Mouse (Mus musculus) liver, embryonic 11.5 days (tissue): ENCODE measurements around the gene Hist1h1c. TPM values are rescaled to one million over a fixed set of nuclear protein-coding genes. Genes with fewer than 3 reads are reported as not detected.
"Not testable (repeated sequence)": the region's sequence is repeated elsewhere in the genome, so short reads cannot be mapped to it uniquely, and the experiment has no call there.

ENCODE experiments used
- ATAC-seq: fragments of 200-750 bp; cut with Nextera tagmentation; replicated peaks from 2 replicates; pipeline ENCODE4 v1.8.0; 2017; ENCODE audit warnings: moderate number of reproducible peaks, mild to moderate bottlenecking, moderate TSS enrichment, moderate library complexity; ENCODE audit not compliant: low FRiP score
- DNase-seq: peaks from one replicate; pipeline ENCODE4 v3.0.0-alpha.2; 2017; ENCODE audit warnings: low spot score
- H3K27ac ChIP-seq: fragments of 300-500 bp; sonication (generic); 2 replicates; pipeline ENCODE4 v1.5.1; 2014; ENCODE audit warnings: mild to moderate bottlenecking, low read depth, low read length, control low read depth
- H3K27me3 ChIP-seq: fragments of 300-500 bp; sonication (generic); replicated peaks from 2 replicates; pipeline ENCODE4 v1.6.1; 2014; ENCODE audit warnings: low read length, mixed read lengths; ENCODE audit not compliant: control insufficient read depth, insufficient read depth
- H3K36me3 ChIP-seq: fragments of 300-500 bp; sonication (generic); 2 replicates; pipeline ENCODE4 v1.6.1; 2014; ENCODE audit warnings: mild to moderate bottlenecking, low read length, moderate library complexity, mixed read lengths; ENCODE audit not compliant: control insufficient read depth, insufficient read depth
- H3K4me1 ChIP-seq: fragments of 300-500 bp; sonication (generic); replicated peaks from 2 replicates; pipeline ENCODE4 v1.6.1; 2014; ENCODE audit warnings: low read length, mixed read lengths; ENCODE audit not compliant: control insufficient read depth, insufficient read depth
- H3K4me2 ChIP-seq: fragments of 300-500 bp; sonication (generic); 2 replicates; pipeline ENCODE4 v1.6.1; 2014; ENCODE audit warnings: mild to moderate bottlenecking, control low read depth, moderate library complexity
- H3K4me3 ChIP-seq: fragments of 300-500 bp; sonication (generic); 2 replicates; pipeline ENCODE4 v1.5.1; 2014; ENCODE audit warnings: low read depth, low read length, control low read depth
- H3K9ac ChIP-seq: fragments of 300-500 bp; sonication (generic); 2 replicates; pipeline ENCODE4 v1.6.1; 2014; ENCODE audit warnings: low read depth, low read length, control low read depth
- H3K9me3 ChIP-seq: fragments of 300-500 bp; sonication (generic); 2 replicates; pipeline ENCODE4 v1.6.1; 2016; ENCODE audit warnings: low read length, inconsistent platforms, mixed read lengths; ENCODE audit not compliant: control insufficient read depth
- WGBS: fragments of 180-500 bp; shearing (Covaris S2); extraction: QIAGEN DNeasy Blood & Tissue Kit; methylation state at CpG from one replicate; pipeline ENCODE4 v1.1.7; 2014; 5-methylcytosine and 5-hydroxymethylcytosine counted together
- polyA plus RNA-seq: library from polyadenylated mRNA; unstranded; fragments of >200 nt; fragmentation: Nextera tagmentation; extraction: Ambion mirVana; gene quantifications from 2 replicates; pipeline ENCODE4 v1.2.1, GENCODE M21; 2014

Hist1h1c gene
- polyA plus RNA-seq, 1 experiment from 2014 or later: 24.2 TPM

DNA sequence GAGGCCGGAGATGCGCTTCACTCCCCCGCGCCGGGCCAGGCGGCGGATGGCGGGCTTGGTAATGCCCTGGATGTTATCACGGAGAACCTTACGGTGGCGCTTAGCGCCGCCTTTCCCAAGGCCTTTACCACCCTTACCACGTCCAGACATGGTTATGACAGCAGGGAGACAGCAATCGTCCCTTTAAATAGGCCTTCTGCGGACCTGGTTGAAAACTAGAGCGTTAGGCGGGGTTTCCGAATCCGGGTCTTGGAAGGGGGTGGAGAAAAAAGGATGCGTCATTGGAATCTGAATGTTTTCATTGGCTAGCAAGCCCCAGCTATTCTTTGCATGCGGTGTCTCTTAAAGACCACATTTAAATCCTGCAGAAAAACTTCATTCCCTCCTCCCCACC, 40.3 kb upstream of the Hist1h1c start, which contains the start of gene Hist1h4c:
Hist1h4c (minus strand) TSS at position 155 of the 394 bp plus-strand sequence.
- H3K27me3 ChIP-seq: no peaks in the 10 kb centered on the region
- H3K9me3 ChIP-seq: no peaks in the 10 kb centered on the region
- peak within 1 kb of the TSS; percentile 42 for H3K4me3 ChIP-seq
- WGBS: under 1% methylated on average over 20 of the region's 22 CpGs
- peak within 1 kb of the TSS; percentile 73 for H3K9ac ChIP-seq
- no peaks in the 10 kb centered on the region for H3K36me3 ChIP-seq
- H3K4me2 ChIP-seq: peak within 1 kb of the TSS; percentile 59
- DNase-seq (peak; percentile 99), ATAC-seq (peak; percentile 93)
- H3K4me1 ChIP-seq: peaks cover 16% of the 10 kb centered on the region
- peak within 1 kb of the TSS; percentile 99 for H3K27ac ChIP-seq

DNA sequence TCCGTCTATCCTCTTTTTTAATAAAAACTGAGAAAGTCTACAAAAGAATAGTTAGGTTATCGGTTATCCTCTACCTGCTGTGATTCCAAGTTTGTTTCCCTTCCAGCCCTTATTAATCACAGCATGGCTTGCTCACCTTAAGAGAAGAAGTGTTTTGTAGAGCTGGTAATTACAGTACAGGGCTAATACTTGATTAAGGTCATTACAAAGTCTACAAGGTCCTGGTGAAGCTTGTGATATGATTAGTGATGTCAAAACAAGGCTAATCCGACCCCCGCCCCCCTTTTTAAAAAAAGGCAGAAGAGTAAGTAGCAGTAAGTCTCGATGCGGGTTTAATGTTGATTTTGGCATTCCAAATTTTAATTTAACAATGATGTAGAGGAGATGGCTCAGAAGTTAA, 39.6 kb upstream of the Hist1h1c start:
- Histone ChIP-seq H3K9me3 (no peaks in the 10 kb centered on the region), H3K27ac (peak overlapping the region; percentile 78), H3K4me3 (no peak overlapping the region), H3K4me1 (peaks cover 16% of the 10 kb centered on the region), H3K9ac (peak overlapping the region; percentile 27; the same call in 1 of the 2 replicates), H3K4me2 (peak overlapping the region; percentile 35), H3K36me3 (no peaks in the 10 kb centered on the region), H3K27me3 (no peaks in the 10 kb centered on the region)
- WGBS: 76% methylated on average over 6 of the region's 6 CpGs
- DNase-seq: no peak
- no peak for ATAC-seq

DNA sequence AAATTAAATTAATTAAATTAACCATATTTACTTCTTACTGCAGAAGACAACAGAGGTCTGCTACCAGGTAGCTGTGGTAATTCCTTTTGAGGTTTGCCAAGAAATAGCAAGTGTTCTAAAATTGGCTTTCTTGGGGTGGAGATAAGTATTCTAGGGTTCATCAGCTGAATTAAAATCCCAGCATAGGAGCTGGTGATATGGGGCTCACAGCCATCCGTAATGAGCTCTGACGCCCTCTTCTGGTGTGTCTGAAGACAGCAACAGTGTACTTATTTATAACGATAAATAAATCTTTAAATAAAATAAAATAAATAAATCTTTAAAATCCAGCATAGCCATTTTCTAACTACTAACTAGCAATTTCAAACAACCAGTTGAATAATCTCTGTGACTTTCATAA, 38.8 kb upstream of the Hist1h1c start:
- H3K4me3 ChIP-seq: no peak overlapping the region
- DNase-seq (no peak), ATAC-seq (no peak)
- 69% methylated on average over 3 of the region's 3 CpGs for WGBS
- H3K36me3 ChIP-seq: no peaks in the 10 kb centered on the region
- H3K4me2 ChIP-seq: no peak overlapping the region
- no peak overlapping the region for H3K9ac ChIP-seq
- peaks cover 16% of the 10 kb centered on the region for H3K4me1 ChIP-seq
- H3K27ac ChIP-seq: no peak overlapping the region
- H3K9me3 ChIP-seq: no peaks in the 10 kb centered on the region
- H3K27me3 ChIP-seq: no peaks in the 10 kb centered on the region

DNA sequence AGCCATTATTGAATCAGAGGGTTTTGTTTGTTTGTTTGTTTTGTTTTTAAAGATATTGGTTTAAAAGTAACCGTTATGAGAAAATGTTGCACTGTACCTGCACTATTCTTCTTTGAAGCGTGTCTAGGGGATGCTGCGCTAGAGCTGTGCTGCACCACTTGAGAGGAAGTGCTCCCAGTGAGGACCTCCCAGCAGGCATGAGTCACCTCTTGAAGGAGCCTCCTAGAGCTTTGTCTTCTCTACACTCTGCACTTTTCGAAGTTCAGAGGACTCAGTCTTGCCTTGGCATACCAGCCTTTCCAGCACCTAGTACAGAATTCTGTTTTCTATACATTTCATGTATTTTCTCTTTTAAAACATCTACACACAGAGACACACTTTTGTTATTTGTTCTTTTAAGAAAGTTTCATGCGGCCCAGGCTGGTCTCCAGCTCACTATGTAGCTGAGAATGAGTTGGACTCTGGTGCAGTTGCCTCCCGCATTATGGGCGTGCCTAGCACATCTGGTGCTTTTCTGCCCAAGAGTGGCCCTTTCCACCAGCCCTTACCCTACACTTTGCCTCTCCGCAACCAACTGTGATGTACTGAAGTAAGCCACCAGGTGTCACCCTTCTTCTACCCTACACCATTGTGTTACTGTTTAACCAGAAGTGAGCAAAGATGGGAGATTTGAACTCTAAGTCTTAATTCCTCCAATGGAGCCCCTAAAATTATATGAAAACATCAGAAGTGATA, 37.7 kb upstream of the Hist1h1c start:
- H3K4me2 ChIP-seq: 0 out of 2 replicates have a peak overlapping the region, but pooled peaks have one; percentile 4
- 0 out of 2 replicates have a peak overlapping the region, but pooled peaks have one; percentile 3 for H3K27ac ChIP-seq
- WGBS: 22% methylated on average over 8 of the region's 8 CpGs

DNA sequence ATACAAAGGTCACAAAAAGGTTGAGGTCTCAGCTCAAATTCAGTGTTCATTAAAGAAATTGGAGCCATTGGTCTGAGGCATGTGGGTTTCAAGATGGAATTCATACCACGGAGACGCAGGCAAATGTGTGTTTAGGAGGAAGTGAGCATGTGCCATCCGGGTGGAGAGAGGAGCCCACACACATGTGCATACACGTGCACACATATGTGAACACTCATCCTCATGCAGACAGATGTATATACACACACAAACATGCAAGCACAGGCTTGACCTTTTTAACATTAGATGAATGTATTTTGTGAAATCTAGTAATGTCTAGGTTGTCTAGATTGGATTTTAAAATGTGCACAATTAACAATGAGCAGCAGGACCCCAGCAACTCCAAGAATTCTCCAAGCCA, 36.4 kb upstream of the Hist1h1c start:
- Histone ChIP-seq H3K27ac (no peak overlapping the region), H3K36me3 (no peaks in the 10 kb centered on the region), H3K9ac (no peak overlapping the region), H3K4me3 (no peak overlapping the region), H3K27me3 (no peaks in the 10 kb centered on the region), H3K9me3 (no peaks in the 10 kb centered on the region), H3K4me2 (no peak overlapping the region), H3K4me1 (peaks cover 11% of the 10 kb centered on the region)
- 61% methylated on average over 4 of the region's 4 CpGs for WGBS
- no peak for DNase-seq
- no peak for ATAC-seq

More for the DNA sequence above, 37.7 kb upstream of the Hist1h1c start:
- H3K9me3 ChIP-seq: no peaks in the 10 kb centered on the region
- peak; percentile 47; the same call in 1 of the 2 replicates for ATAC-seq
- no peaks in the 10 kb centered on the region for H3K27me3 ChIP-seq
- H3K36me3 ChIP-seq: no peaks in the 10 kb centered on the region
- no peak overlapping the region for H3K4me3 ChIP-seq
- peak; percentile 61 for DNase-seq
- H3K4me1 ChIP-seq: peaks cover 12% of the 10 kb centered on the region
- H3K9ac ChIP-seq: peak overlapping the region; percentile 46

DNA sequence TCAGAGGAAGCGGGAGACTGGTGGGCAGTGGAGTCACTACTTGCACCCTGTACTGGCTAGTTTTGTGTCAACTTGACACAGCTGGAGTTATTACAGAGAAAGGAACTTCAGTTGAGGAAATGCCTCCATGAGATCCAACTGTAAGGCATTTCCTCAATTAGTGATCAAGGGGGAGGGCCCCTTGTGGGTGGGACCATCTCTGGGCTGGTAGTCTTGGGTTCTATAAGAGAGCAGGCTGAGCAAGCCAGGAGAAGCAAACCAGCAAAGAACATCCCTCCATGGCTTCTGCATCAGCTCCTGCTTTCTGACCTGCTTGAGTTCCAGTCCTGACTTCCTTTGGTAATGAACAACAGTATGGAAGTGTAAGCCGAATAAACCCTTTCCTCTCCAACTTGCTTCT, 35.8 kb upstream of the Hist1h1c start:
- H3K27me3 ChIP-seq, H3K9me3 ChIP-seq, H3K4me2 ChIP-seq, H3K9ac ChIP-seq, ATAC-seq, H3K4me3 ChIP-seq, H3K36me3 ChIP-seq, H3K27ac ChIP-seq, DNase-seq: not testable (repeated sequence)
- WGBS: 90% methylated on average over 2 of the region's 2 CpGs
- peaks cover 11% of the 10 kb centered on the region for H3K4me1 ChIP-seq

DNA sequence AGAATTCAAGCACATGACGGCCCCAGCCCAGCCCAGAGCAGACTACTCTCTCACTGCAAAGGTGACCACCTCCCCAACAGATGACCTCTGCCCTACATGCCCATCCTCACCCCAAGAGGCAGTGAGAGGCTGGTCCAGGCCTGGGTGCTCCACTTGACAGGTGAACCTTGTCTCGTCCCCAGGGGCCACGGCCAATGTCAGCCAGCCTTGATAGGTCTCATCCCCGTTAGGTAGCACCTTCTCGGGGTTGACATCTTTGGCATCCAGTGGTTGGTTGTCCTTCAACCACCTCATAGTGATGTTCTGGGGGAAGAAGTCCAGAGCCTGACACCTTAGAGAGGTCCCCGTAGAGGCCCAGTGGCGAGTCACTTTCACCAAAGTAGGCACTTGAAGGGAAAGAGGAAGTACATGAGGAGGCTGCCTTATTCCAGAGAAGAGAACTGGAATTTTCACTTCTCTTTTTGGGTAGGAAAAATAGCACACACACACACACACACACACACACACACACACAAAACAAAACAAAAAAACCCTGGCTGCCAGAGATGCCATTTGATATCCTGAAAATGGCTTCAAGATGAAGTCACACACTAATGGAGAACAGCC, 32.8 kb upstream of the Hist1h1c start:
- DNase-seq: peak; percentile 27
- no peaks in the 10 kb centered on the region for H3K9me3 ChIP-seq
- ATAC-seq: no peak
- no peak overlapping the region for H3K4me3 ChIP-seq
- no peak overlapping the region for H3K4me2 ChIP-seq
- no peak overlapping the region for H3K9ac ChIP-seq
- H3K36me3 ChIP-seq: no peaks in the 10 kb centered on the region
- 81% methylated on average over 7 of the region's 7 CpGs for WGBS
- 0 out of 2 replicates have a peak, but pooled peaks cover 4% of the 10 kb centered on the region for H3K27me3 ChIP-seq
- H3K27ac ChIP-seq: no peak overlapping the region
- peaks cover 8% of the 10 kb centered on the region for H3K4me1 ChIP-seq

DNA sequence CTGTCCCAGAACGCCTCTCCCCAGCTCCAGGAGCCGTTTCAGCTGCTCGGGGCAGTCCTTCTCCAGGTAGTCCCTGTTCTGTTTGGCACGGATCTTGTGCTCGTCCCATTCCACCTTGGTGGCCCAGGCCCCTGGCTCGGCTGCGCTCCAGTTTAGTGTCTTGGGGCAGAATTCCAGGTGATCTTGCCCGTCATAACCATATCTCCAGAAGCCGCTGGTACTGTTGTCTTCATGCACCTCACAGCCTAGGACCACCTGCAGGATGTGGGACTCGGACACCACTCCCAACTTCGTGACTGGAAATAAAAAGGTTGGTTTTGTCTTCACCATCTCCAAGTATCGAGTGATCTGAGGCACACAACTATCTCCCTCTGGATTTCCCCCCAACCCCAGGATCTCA, 31.8 kb upstream of the Hist1h1c start:
- no peak for ATAC-seq
- H3K4me1 ChIP-seq: peaks cover 5% of the 10 kb centered on the region
- no peak overlapping the region for H3K4me2 ChIP-seq
- 0 out of 2 replicates have a peak, but pooled peaks cover 4% of the 10 kb centered on the region for H3K27me3 ChIP-seq
- H3K9ac ChIP-seq: no peak overlapping the region
- no peak overlapping the region for H3K4me3 ChIP-seq
- no peaks in the 10 kb centered on the region for H3K9me3 ChIP-seq
- no peak overlapping the region for H3K27ac ChIP-seq
- WGBS: 88% methylated on average over 12 of the region's 12 CpGs
- H3K36me3 ChIP-seq: no peaks in the 10 kb centered on the region
- DNase-seq: no peak
